Mouse (Mus musculus) lung, adult 2 months (tissue): Measurements from ENCODE around the gene Tmem108. TPM values are rescaled to one million over a fixed set of nuclear protein-coding genes. Genes with fewer than 3 reads are reported as not detected.

Experiments
- DNase-seq: peaks from one replicate; pipeline ENCODE4 v3.0.0; 2022
- H3K4me1 ChIP-seq: fragments of 200-500 bp; 2 replicates; pipeline ENCODE4 v1.6.1; 2011; ENCODE audit warnings: low read length; ENCODE audit not compliant: control insufficient read depth, insufficient read depth
- H3K4me3 ChIP-seq: fragments of 200-500 bp; replicated peaks from 2 replicates; pipeline ENCODE3; 2011; ENCODE audit warnings: low read depth, mild to moderate bottlenecking, control low read depth, low read length; ENCODE audit errors: extremely low read depth
- CTCF ChIP-seq: fragments of 200-500 bp; IDR thresholded peaks from 2 replicates; pipeline ENCODE4 v1.5.1; 2011; ENCODE audit warnings: mild to moderate bottlenecking, low read length, control low read depth; ENCODE audit not compliant: insufficient read depth
- POLR2A ChIP-seq: fragments of 200-500 bp; IDR thresholded peaks from 2 replicates; pipeline ENCODE4 v1.6.1; 2011; ENCODE audit warnings: low read depth, mild to moderate bottlenecking, control low read depth, low read length, borderline replicate concordance; ENCODE audit errors: extremely low read depth
- WGBS: fragments of 180-500 bp; shearing (Covaris S2); methylation state at CpG from one replicate; pipeline ENCODE4 v1.1.7; 2018; 5-methylcytosine and 5-hydroxymethylcytosine counted together
- polyA plus RNA-seq: library from polyadenylated mRNA; depleted of rRNA; stranded (reverse); fragments of >200 nt; gene quantifications from 2 replicates; pipeline ENCODE4 v1.2.3, GENCODE M21; 2012

The Tmem108 gene
- polyA plus RNA-seq, 1 experiment, result 9.1 TPM

GRCm38 (mm10) chr9:103545729-103546128 lies 215.9 kb downstream of the Tmem108 start:
- DNase-seq, result no peak
- WGBS, result 59% methylated on average over 4 of the region's 4 CpGs
- Histone ChIP-seq H3K4me3 (no peak overlapping the region), H3K4me1 (no peaks in the 10 kb centered on the region)
- TF ChIP-seq POLR2A (no peak), CTCF (no peak)

GRCm38 (mm10) chr9:103545271-103545670 lies 216.4 kb downstream of the Tmem108 start:
- no peak for DNase-seq
- Histone ChIP-seq H3K4me1 (no peaks in the 10 kb centered on the region), H3K4me3 (no peak overlapping the region)
- TF ChIP-seq POLR2A (no peak), CTCF (no peak)
- WGBS, result 44% methylated on average over 4 of the region's 4 CpGs

GRCm38 (mm10) chr9:103544599-103544998 lies 217.0 kb downstream of the Tmem108 start:
- no peak for TF ChIP-seq CTCF
- TF ChIP-seq POLR2A, result no peak
- Histone ChIP-seq H3K4me3 (no peak overlapping the region), H3K4me1 (no peaks in the 10 kb centered on the region)
- WGBS, result 71% methylated on average over 1 of the region's 1 CpGs
- no peak for DNase-seq

GRCm38 (mm10) chr9:103540518-103540917 lies 221.1 kb downstream of the Tmem108 start:
- TF ChIP-seq CTCF, result no peak
- no peak for TF ChIP-seq POLR2A
- no peaks in the 10 kb centered on the region for H3K4me1 ChIP-seq
- DNase-seq, result no peak
- H3K4me3 ChIP-seq, result no peak overlapping the region
- 80% methylated on average over 8 of the region's 8 CpGs for WGBS

- WGBS, result 32% methylated on average over 8 of the region's 8 CpGs
Measured at GRCm38 (mm10) chr9:103538047-103538816, 223.4 kb downstream of the Tmem108 start.

GRCm38 (mm10) chr9:103536059-103536634 lies 225.5 kb downstream of the Tmem108 start:
- no peaks in the 10 kb centered on the region for H3K4me1 ChIP-seq
- 88% methylated on average over 6 of the region's 6 CpGs for WGBS
- TF ChIP-seq POLR2A, result no peak
- no peak for TF ChIP-seq CTCF
- no peak for DNase-seq
- no peak overlapping the region for H3K4me3 ChIP-seq

More at GRCm38 (mm10) chr9:103538047-103538816, 223.4 kb downstream of the Tmem108 start:
- H3K4me1 ChIP-seq, result no peaks in the 10 kb centered on the region
- no peak for TF ChIP-seq POLR2A
- TF ChIP-seq CTCF, result no peak
- H3K4me3 ChIP-seq, result no peak overlapping the region
- DNase-seq, result no peak

GRCm38 (mm10) chr9:103525041-103525537 lies 236.5 kb downstream of the Tmem108 start:
- no peaks in the 10 kb centered on the region for H3K4me1 ChIP-seq
- 25% methylated on average over 10 of the region's 10 CpGs for WGBS
- H3K4me3 ChIP-seq, result no peak overlapping the region
- TF ChIP-seq POLR2A (no peak), CTCF (no peak)
- DNase-seq, result no peak

- TF ChIP-seq CTCF, result no peak
- TF ChIP-seq POLR2A, result no peak
Measured at GRCm38 (mm10) chr9:103524600-103524999, 237.0 kb downstream of the Tmem108 start.

GRCm38 (mm10) chr9:103523742-103524403 lies 237.8 kb downstream of the Tmem108 start:
- Histone ChIP-seq H3K4me3 (no peak overlapping the region), H3K4me1 (no peaks in the 10 kb centered on the region)
- no peak for DNase-seq
- 66% methylated on average over 7 of the region's 7 CpGs for WGBS
- TF ChIP-seq CTCF, result no peak
- TF ChIP-seq POLR2A, result no peak

More at GRCm38 (mm10) chr9:103524600-103524999, 237.0 kb downstream of the Tmem108 start:
- WGBS, result 44% methylated on average over 5 of the region's 5 CpGs
- no peak for DNase-seq
- Histone ChIP-seq H3K4me1 (no peaks in the 10 kb centered on the region), H3K4me3 (no peak overlapping the region)

GRCm38 (mm10) chr9:103523008-103523407 lies 238.6 kb downstream of the Tmem108 start:
- no peak overlapping the region for H3K4me3 ChIP-seq
- no peak for DNase-seq
- 52% methylated on average over 6 of the region's 6 CpGs for WGBS
- TF ChIP-seq POLR2A (no peak), CTCF (no peak)
- H3K4me1 ChIP-seq, result no peaks in the 10 kb centered on the region
